Mouse (Mus musculus) stomach, embryonic 14.5 days (tissue): ENCODE data around the gene Gpr146. TPM values are rescaled to one million over a fixed set of nuclear protein-coding genes. Genes with fewer than 3 reads are reported as not detected.

Experiments
- ATAC-seq: fragments of 200-750 bp; cut with Nextera tagmentation; 2 replicates; pipeline ENCODE4 v1.8.0; 2017; ENCODE audit warnings: low read depth, moderate TSS enrichment; ENCODE audit not compliant: insufficient number of reproducible peaks, insufficient read depth, low FRiP score
- H3K27ac ChIP-seq: fragments of 300-500 bp; sonication (generic); 2 replicates; pipeline ENCODE4 v1.5.1; 2014; ENCODE audit warnings: mild to moderate bottlenecking, low read length, moderate library complexity, mixed read lengths
- H3K27me3 ChIP-seq: fragments of 300-500 bp; sonication (generic); 2 replicates; pipeline ENCODE4 v1.6.1; 2014; ENCODE audit warnings: low read length, control low read depth, mixed read lengths; ENCODE audit not compliant: control insufficient read depth, insufficient read depth
- H3K36me3 ChIP-seq: fragments of 300-500 bp; sonication (generic); 2 replicates; pipeline ENCODE4 v1.6.1; 2014; ENCODE audit warnings: mild to moderate bottlenecking, control low read depth, low read length, moderate library complexity, mixed read lengths; ENCODE audit not compliant: control insufficient read depth, insufficient read depth
- H3K4me1 ChIP-seq: fragments of 300-500 bp; sonication (generic); 2 replicates; pipeline ENCODE4 v1.6.1; 2014; ENCODE audit warnings: low read length, control low read depth, mixed read lengths; ENCODE audit not compliant: control insufficient read depth, insufficient read depth
- H3K4me2 ChIP-seq: fragments of 300-500 bp; sonication (generic); replicated peaks from 2 replicates; pipeline ENCODE4 v1.6.1; 2014; ENCODE audit warnings: low read depth, low read length, control low read depth
- H3K4me3 ChIP-seq: fragments of 300-500 bp; sonication (generic); 2 replicates; pipeline ENCODE4 v1.5.1; 2014; ENCODE audit warnings: low read depth, low read length, control low read depth
- H3K9ac ChIP-seq: fragments of 300-500 bp; sonication (generic); replicated peaks from 2 replicates; pipeline ENCODE4 v1.6.1; 2014; ENCODE audit warnings: low read depth, mild to moderate bottlenecking, control low read depth, low read length, moderate library complexity, mixed read lengths
- H3K9me3 ChIP-seq: fragments of 300-500 bp; sonication (generic); 2 replicates; pipeline ENCODE4 v1.6.1; 2016; ENCODE audit warnings: low read depth, low read length, control low read depth; ENCODE audit not compliant: control insufficient read depth
- WGBS: fragments of 180-500 bp; shearing (Covaris S2); extraction: QIAGEN DNeasy Blood & Tissue Kit; methylation state at CpG from one replicate; pipeline ENCODE4 v1.1.7; 2014; 5-methylcytosine and 5-hydroxymethylcytosine counted together
- polyA plus RNA-seq: library from polyadenylated mRNA; unstranded; fragments of >200 nt; fragmentation: Nextera tagmentation; extraction: Ambion mirVana; gene quantifications from 2 replicates; pipeline ENCODE4 v1.2.1, GENCODE M21; 2014

Gene Gpr146
- polyA plus RNA-seq, 1 experiment from 2014 or later = 1.3 TPM

GRCm38 (mm10) chr5:139351628-139352027, 25.9 kb upstream of the Gpr146 start:
- no peak for ATAC-seq
- peak overlapping the region; percentile 50 for H3K27ac ChIP-seq

DNA sequence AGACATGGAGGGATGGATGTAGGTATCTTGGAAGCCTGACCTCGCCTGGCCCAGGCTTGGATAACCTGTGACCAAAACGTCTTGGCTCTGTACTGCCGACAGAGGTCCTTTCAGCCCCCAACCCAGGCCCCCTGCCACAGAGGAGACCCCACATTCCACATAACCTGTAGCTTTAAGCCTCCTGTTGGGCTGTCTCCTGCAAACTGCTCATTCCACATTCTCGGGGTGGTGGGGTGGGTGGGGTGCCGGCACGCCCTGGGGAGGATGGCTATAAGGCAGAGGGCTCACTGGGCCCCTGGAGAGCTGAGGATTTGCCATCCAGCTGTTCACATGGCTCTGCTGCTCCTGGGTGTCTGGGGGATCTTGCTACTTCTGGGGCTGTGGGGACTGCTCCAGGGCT, 25.2 kb upstream of the Gpr146 start, which contains the start of gene Cyp2w1:
Cyp2w1 (plus strand) TSS at position 301 of the 400 bp plus-strand sequence.
- no peaks in the 10 kb centered on the region for H3K27me3 ChIP-seq
- peak within 1 kb of the TSS; percentile 55 for H3K27ac ChIP-seq
- no peak within 1 kb of the TSS for H3K4me3 ChIP-seq
- H3K4me1 ChIP-seq = peaks cover 17% of the 10 kb centered on the region
- H3K9ac ChIP-seq = no peak within 1 kb of the TSS; the same call in 1 of the 2 replicates
- no peak for ATAC-seq
- H3K4me2 ChIP-seq = peak within 1 kb of the TSS; percentile 23
- H3K36me3 ChIP-seq = no peaks in the 10 kb centered on the region
- H3K9me3 ChIP-seq = no peaks in the 10 kb centered on the region
- WGBS = 48% methylated on average over 6 of the region's 6 CpGs

More at GRCm38 (mm10) chr5:139351628-139352027, 25.9 kb upstream of the Gpr146 start:
- Histone ChIP-seq H3K4me2 (no peak overlapping the region; the same call in 1 of the 2 replicates), H3K36me3 (no peaks in the 10 kb centered on the region), H3K9ac (no peak overlapping the region), H3K27me3 (no peaks in the 10 kb centered on the region), H3K4me3 (no peak overlapping the region), H3K9me3 (no peaks in the 10 kb centered on the region), H3K4me1 (peaks cover 17% of the 10 kb centered on the region)
- WGBS = 11% methylated on average over 8 of the region's 8 CpGs

- peaks cover 17% of the 10 kb centered on the region for H3K4me1 ChIP-seq
- 50% methylated on average over 10 of the region's 10 CpGs for WGBS
- no peaks in the 10 kb centered on the region for H3K27me3 ChIP-seq
- peak overlapping the region; percentile 55; the same call in 1 of the 2 replicates for H3K27ac ChIP-seq
- H3K9me3 ChIP-seq = no peaks in the 10 kb centered on the region
- ATAC-seq = no peak
- peak overlapping the region; percentile 23 for H3K4me2 ChIP-seq
- no peak overlapping the region for H3K9ac ChIP-seq
- H3K36me3 ChIP-seq = no peaks in the 10 kb centered on the region
- no peak overlapping the region for H3K4me3 ChIP-seq
Measured at GRCm38 (mm10) chr5:139353496-139353895, 24.0 kb upstream of the Gpr146 start.

GRCm38 (mm10) chr5:139353946-139354345, 23.6 kb upstream of the Gpr146 start:
- no peaks in the 10 kb centered on the region for H3K36me3 ChIP-seq
- WGBS = 70% methylated on average over 11 of the region's 11 CpGs
- H3K9ac ChIP-seq = no peak overlapping the region
- H3K4me2 ChIP-seq = 0 out of 2 replicates have a peak overlapping the region, but pooled peaks have one; percentile 6
- no peaks in the 10 kb centered on the region for H3K9me3 ChIP-seq
- H3K4me1 ChIP-seq = peaks cover 17% of the 10 kb centered on the region
- 0 out of 2 replicates have a peak, but pooled peaks have one; percentile 10 for ATAC-seq
- no peak overlapping the region for H3K4me3 ChIP-seq
- no peaks in the 10 kb centered on the region for H3K27me3 ChIP-seq
- H3K27ac ChIP-seq = peak overlapping the region; percentile 55; the same call in 1 of the 2 replicates

GRCm38 (mm10) chr5:139355235-139355772, 22.2 kb upstream of the Gpr146 start:
- H3K9me3 ChIP-seq = no peaks in the 10 kb centered on the region
- H3K4me2 ChIP-seq = no peak overlapping the region
- no peak overlapping the region for H3K4me3 ChIP-seq
- ATAC-seq = no peak
- no peaks in the 10 kb centered on the region for H3K36me3 ChIP-seq
- no peaks in the 10 kb centered on the region for H3K27me3 ChIP-seq
- 30% methylated on average over 19 of the region's 19 CpGs for WGBS
- H3K4me1 ChIP-seq = peaks cover 17% of the 10 kb centered on the region
- no peak overlapping the region for H3K27ac ChIP-seq
- no peak overlapping the region for H3K9ac ChIP-seq

GRCm38 (mm10) chr5:139358653-139359052, 18.8 kb upstream of the Gpr146 start:
- H3K9ac ChIP-seq = no peak overlapping the region
- H3K36me3 ChIP-seq = no peaks in the 10 kb centered on the region
- no peak overlapping the region for H3K27ac ChIP-seq
- no peak overlapping the region for H3K4me3 ChIP-seq
- no peak overlapping the region for H3K4me2 ChIP-seq
- 89% methylated on average over 2 of the region's 2 CpGs for WGBS
- no peaks in the 10 kb centered on the region for H3K9me3 ChIP-seq
- no peaks in the 10 kb centered on the region for H3K4me1 ChIP-seq
- ATAC-seq = no peak
- H3K27me3 ChIP-seq = no peaks in the 10 kb centered on the region

DNA sequence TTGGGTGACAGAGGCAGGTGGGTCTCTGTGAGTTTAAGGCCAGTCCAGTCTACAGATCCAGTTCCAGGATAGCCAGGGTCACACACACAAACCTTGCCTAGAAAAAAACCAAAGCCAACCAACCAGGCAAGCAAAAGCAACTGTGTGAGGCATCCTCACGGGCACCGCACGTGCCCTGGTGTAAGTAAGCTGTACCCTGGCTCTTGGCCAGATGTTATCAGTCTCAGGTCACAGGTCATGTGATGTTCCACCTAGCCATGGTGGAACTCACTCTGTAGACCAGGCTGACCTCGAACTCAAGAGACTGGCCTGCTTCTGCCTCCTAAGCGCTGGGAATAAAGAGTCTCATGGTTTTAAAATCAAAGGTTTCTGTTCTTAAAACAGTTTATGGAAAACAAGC, 18.3 kb upstream of the Gpr146 start:
- WGBS = 88% methylated on average over 5 of the region's 5 CpGs
- Histone ChIP-seq H3K4me3 (no peak overlapping the region), H3K9ac (no peak overlapping the region), H3K36me3 (no peaks in the 10 kb centered on the region), H3K27me3 (no peaks in the 10 kb centered on the region), H3K27ac (no peak overlapping the region), H3K9me3 (no peaks in the 10 kb centered on the region), H3K4me1 (no peaks in the 10 kb centered on the region), H3K4me2 (no peak overlapping the region)
- no peak for ATAC-seq

DNA sequence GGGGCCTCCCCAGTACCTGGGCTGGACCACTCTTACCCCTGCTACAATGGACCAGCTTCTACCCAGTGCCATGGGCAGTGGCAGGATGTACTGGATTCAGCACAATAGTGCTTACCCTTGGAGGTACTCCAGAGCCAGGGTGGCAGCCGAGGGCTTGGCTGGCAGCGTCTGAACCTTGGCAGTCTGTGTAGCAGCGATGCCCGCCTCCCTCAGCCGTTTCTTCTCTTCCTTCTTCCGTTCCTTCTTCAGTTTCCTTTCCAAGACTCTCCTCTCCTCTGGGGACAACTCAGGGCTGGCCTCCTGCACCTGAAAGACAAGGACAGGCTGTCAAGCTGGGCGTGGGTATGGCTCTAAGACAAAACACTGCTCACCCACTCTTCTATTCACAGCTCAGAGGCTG, 13.6 kb upstream of the Gpr146 start:
- 63% methylated on average over 7 of the region's 7 CpGs for WGBS
- Histone ChIP-seq H3K27me3 (no peaks in the 10 kb centered on the region), H3K4me2 (no peak overlapping the region), H3K36me3 (no peaks in the 10 kb centered on the region), H3K9me3 (no peaks in the 10 kb centered on the region), H3K27ac (no peak overlapping the region), H3K9ac (no peak overlapping the region), H3K4me3 (no peak overlapping the region), H3K4me1 (peaks cover 11% of the 10 kb centered on the region; the same call in 1 of the 2 replicates)
- ATAC-seq = no peak
